In the genomic region with DNA sequence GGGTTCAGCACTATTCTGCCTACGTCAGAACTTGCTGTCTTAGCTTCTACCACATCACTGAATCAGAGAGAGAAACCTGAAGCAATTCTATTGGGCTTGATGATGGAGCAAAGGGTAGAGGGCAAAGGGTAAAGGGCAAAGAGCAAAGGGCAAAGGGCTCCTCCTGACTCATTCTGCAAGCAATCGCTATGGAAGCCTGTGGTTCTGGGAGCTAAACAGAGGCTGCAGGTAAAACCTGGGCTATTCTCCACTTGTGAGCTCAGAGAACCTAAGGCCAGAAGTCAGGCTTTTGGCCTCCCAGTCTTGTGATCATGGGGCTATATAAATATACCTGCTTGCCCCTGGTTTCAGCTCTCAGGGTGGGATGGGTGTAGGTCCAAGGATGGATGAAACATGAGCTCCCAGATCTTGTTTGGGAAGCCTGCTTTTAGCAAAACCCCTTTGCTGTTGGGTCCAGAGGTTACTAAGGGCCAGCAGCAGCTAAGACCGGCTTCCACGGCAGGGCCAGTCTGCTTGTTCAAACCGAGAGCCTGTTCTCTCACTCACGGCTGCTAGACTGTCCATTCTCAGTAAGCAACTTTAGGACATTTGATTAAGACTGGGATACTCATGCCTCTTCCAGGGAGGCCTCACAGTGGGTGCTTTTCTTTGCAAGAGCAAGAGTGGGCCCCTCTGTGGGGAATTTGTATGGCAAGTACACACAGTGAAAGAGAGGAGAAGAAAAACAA, we compare ENCODE assay signal across 16 mouse cellular contexts. TPM values are rescaled to one million over a fixed set of nuclear protein-coding genes. Genes with fewer than 3 reads are reported as not detected.
DNase-seq lines count a peak whose midpoint lies in the region; ATAC-seq and TF ChIP-seq lines count a peak whose summit lies in the region.
"Had no signal": no experiment of that assay in that cellular context is flagged by ENCODE, and none has a peak within 500 bp of the region (broad histone marks: within the 10 kb centered on the region; RNA-seq: fewer than 3 reads in every experiment).

No protein-coding gene starts in this region.

- peaks cover 82% of the 10 kb centered on the region for H3K4me1 ChIP-seq in forebrain, embryonic 10.5 days
- H3K4me1 ChIP-seq in forebrain, embryonic 16.5 days (replicated peaks; ENCODE audit: control insufficient read depth, insufficient read depth, low read length): peaks cover 17% of the 10 kb centered on the region
- H3K4me1 ChIP-seq in midbrain, embryonic 10.5 days: peaks cover 84% of the 10 kb centered on the region
- 0 out of 2 replicates have a peak, but pooled peaks cover 3% of the 10 kb centered on the region for H3K4me1 ChIP-seq in midbrain, postnatal 0 days (ENCODE audit: insufficient read depth, low read length)
- H3K4me1 ChIP-seq in hindbrain, embryonic 16.5 days (ENCODE audit: control insufficient read depth, insufficient read depth, low read depth, low read length): peaks cover under 1% of the 10 kb centered on the region; the same call in 1 of the 2 replicates
- H3K4me1 ChIP-seq in midbrain, embryonic 16.5 days (ENCODE audit: control insufficient read depth, insufficient read depth, low read length): peaks cover 15% of the 10 kb centered on the region
- H3K4me1 ChIP-seq: liver, embryonic 12.5 days had no signal

- peak overlapping the region; percentile 30 for H3K4me3 ChIP-seq in forebrain, embryonic 10.5 days
- no peak overlapping the region for H3K4me3 ChIP-seq in forebrain, embryonic 16.5 days (replicated peaks; ENCODE audit: low read length)
- peak overlapping the region; percentile 26 for H3K4me3 ChIP-seq in midbrain, embryonic 10.5 days
- no peak overlapping the region for H3K4me3 ChIP-seq in midbrain, postnatal 0 days (ENCODE audit: low read depth, low read length)
- no peak overlapping the region for H3K4me3 ChIP-seq in hindbrain, embryonic 16.5 days (ENCODE audit: low read length)
- no peak overlapping the region for H3K4me3 ChIP-seq in midbrain, embryonic 16.5 days (ENCODE audit: low read depth, low read length)
- H3K4me3 ChIP-seq: embryonic facial prominence, embryonic 15.5 days; heart, embryonic 10.5 days; liver, embryonic 12.5 days had no signal

- 11% methylated on average over 6 of the region's 6 CpGs for WGBS in forebrain, embryonic 10.5 days
- WGBS in forebrain, embryonic 16.5 days: 14% methylated on average over 6 of the region's 6 CpGs
- WGBS in midbrain, embryonic 10.5 days: 6% methylated on average over 6 of the region's 6 CpGs
- 33% methylated on average over 6 of the region's 6 CpGs for WGBS in midbrain, postnatal 0 days
- WGBS in hindbrain, embryonic 16.5 days: 19% methylated on average over 6 of the region's 6 CpGs
- 14% methylated on average over 6 of the region's 6 CpGs for WGBS in midbrain, embryonic 16.5 days

- peaks cover 4% of the 10 kb centered on the region for H3K27me3 ChIP-seq in forebrain, embryonic 10.5 days (ENCODE audit: poor library complexity, severe bottlenecking)
- no peaks in the 10 kb centered on the region for H3K27me3 ChIP-seq in forebrain, embryonic 16.5 days (replicated peaks; ENCODE audit: control insufficient read depth, insufficient read depth, low read length)
- H3K27me3 ChIP-seq in midbrain, embryonic 10.5 days (ENCODE audit: low read depth, poor library complexity, severe bottlenecking): peaks cover 35% of the 10 kb centered on the region
- H3K27me3 ChIP-seq in midbrain, postnatal 0 days (ENCODE audit: insufficient read depth, low read length): no peaks in the 10 kb centered on the region; the same call in 1 of the 2 replicates
- H3K27me3 ChIP-seq in hindbrain, embryonic 16.5 days (replicated peaks; ENCODE audit: control insufficient read depth, insufficient read depth, low read length): no peaks in the 10 kb centered on the region
- H3K27me3 ChIP-seq in midbrain, embryonic 16.5 days (ENCODE audit: control insufficient read depth, insufficient read depth, low read depth, low read length): no peaks in the 10 kb centered on the region

- no peak overlapping the region for H3K9ac ChIP-seq in forebrain, embryonic 16.5 days (replicated peaks; ENCODE audit: low read depth, low read length)
- no peak overlapping the region for H3K9ac ChIP-seq in midbrain, postnatal 0 days (replicated peaks; ENCODE audit: low read length, poor library complexity, severe bottlenecking)
- H3K9ac ChIP-seq in hindbrain, embryonic 16.5 days (ENCODE audit: low read depth, low read length): no peak overlapping the region
- H3K9ac ChIP-seq in midbrain, embryonic 16.5 days (ENCODE audit: low read depth, low read length): 0 out of 2 replicates have a peak overlapping the region, but pooled peaks have one; percentile 11
- H3K9ac ChIP-seq: embryonic facial prominence, embryonic 15.5 days; liver, embryonic 12.5 days had no signal

- H3K36me3 ChIP-seq in forebrain, embryonic 10.5 days (replicated peaks): no peaks in the 10 kb centered on the region
- no peaks in the 10 kb centered on the region for H3K36me3 ChIP-seq in forebrain, embryonic 16.5 days (ENCODE audit: control insufficient read depth, insufficient read depth)
- no peaks in the 10 kb centered on the region for H3K36me3 ChIP-seq in midbrain, embryonic 10.5 days
- H3K36me3 ChIP-seq in midbrain, postnatal 0 days (ENCODE audit: insufficient read depth, low read length): no peaks in the 10 kb centered on the region
- no peaks in the 10 kb centered on the region for H3K36me3 ChIP-seq in hindbrain, embryonic 16.5 days (ENCODE audit: control insufficient read depth, insufficient read depth, low read length)
- H3K36me3 ChIP-seq in midbrain, embryonic 16.5 days (ENCODE audit: control insufficient read depth, insufficient read depth, low read length): no peaks in the 10 kb centered on the region
- H3K36me3 ChIP-seq: embryonic facial prominence, embryonic 15.5 days; heart, embryonic 10.5 days; liver, embryonic 12.5 days had no signal

- ATAC-seq in forebrain, embryonic 16.5 days: no peak
- no peak for ATAC-seq in midbrain, postnatal 0 days (ENCODE audit: low FRiP score)
- ATAC-seq in hindbrain, embryonic 16.5 days: 0 out of 2 replicates have a peak, but pooled peaks have one; percentile 6
- peak; percentile 23; the same call in 1 of the 2 replicates for ATAC-seq in midbrain, embryonic 16.5 days
- ATAC-seq: liver, embryonic 12.5 days; lung, postnatal 0 days had no signal

- H3K9me3 ChIP-seq in forebrain, embryonic 10.5 days: no peaks in the 10 kb centered on the region
- no peaks in the 10 kb centered on the region for H3K9me3 ChIP-seq in forebrain, embryonic 16.5 days (ENCODE audit: control insufficient read depth, low read length)
- H3K9me3 ChIP-seq in midbrain, embryonic 10.5 days (replicated peaks): no peaks in the 10 kb centered on the region
- H3K9me3 ChIP-seq in midbrain, postnatal 0 days (ENCODE audit: low read length): no peaks in the 10 kb centered on the region
- H3K9me3 ChIP-seq in hindbrain, embryonic 16.5 days (ENCODE audit: control insufficient read depth, low read length): no peaks in the 10 kb centered on the region
- H3K9me3 ChIP-seq in midbrain, embryonic 16.5 days (replicated peaks; ENCODE audit: control insufficient read depth, low read length, poor library complexity, severe bottlenecking): no peaks in the 10 kb centered on the region
- H3K9me3 ChIP-seq: embryonic facial prominence, embryonic 15.5 days; heart, embryonic 10.5 days; liver, embryonic 12.5 days had no signal

- DNase-seq in forebrain, embryonic 10.5 days (ENCODE audit: extremely low spot score, low spot score): no peak
- DNase-seq in midbrain, embryonic 10.5 days (ENCODE audit: low spot score): peak; percentile 44
- DNase-seq in midbrain, postnatal 0 days (ENCODE audit: low spot score): no peak
- DNase-seq in ovary, postnatal 14 days (ENCODE audit: low spot score): no peak
- no peak for DNase-seq in ovary, adult 18-20 months (ENCODE audit: low spot score)
- DNase-seq: cerebellum, adult 9-11 months; gastrocnemius, postnatal 25 days; thymus, postnatal 4 days had no signal

- H3K4me2 ChIP-seq in forebrain, embryonic 16.5 days (ENCODE audit: low read length): no peak overlapping the region
- no peak overlapping the region for H3K4me2 ChIP-seq in midbrain, postnatal 0 days (ENCODE audit: low read depth, low read length, poor library complexity, severe bottlenecking)
- H3K4me2 ChIP-seq in hindbrain, embryonic 16.5 days (ENCODE audit: low read length): no peak overlapping the region
- no peak overlapping the region for H3K4me2 ChIP-seq in midbrain, embryonic 16.5 days (ENCODE audit: low read length)
- H3K4me2 ChIP-seq: embryonic facial prominence, embryonic 15.5 days; liver, embryonic 12.5 days had no signal

- no peak for TF ChIP-seq CTCF in midbrain, postnatal 0 days (IDR thresholded peaks at IDR 0.05)

- H3K27ac ChIP-seq in forebrain, embryonic 10.5 days: peak overlapping the region; percentile 88
- H3K27ac ChIP-seq in forebrain, embryonic 16.5 days (ENCODE audit: low read length): no peak overlapping the region
- peak overlapping the region; percentile 93 for H3K27ac ChIP-seq in midbrain, embryonic 10.5 days (replicated peaks)
- no peak overlapping the region for H3K27ac ChIP-seq in midbrain, postnatal 0 days (ENCODE audit: low read depth, low read length)
- no peak overlapping the region for H3K27ac ChIP-seq in hindbrain, embryonic 16.5 days (ENCODE audit: low read depth, low read length)
- H3K27ac ChIP-seq in midbrain, embryonic 16.5 days (ENCODE audit: low read length): 0 out of 2 replicates have a peak overlapping the region, but pooled peaks have one; percentile 8
- H3K27ac ChIP-seq: embryonic facial prominence, embryonic 15.5 days; heart, embryonic 10.5 days; liver, embryonic 12.5 days had no signal

RNA-seq across cellular contexts. Expression of a gene that starts 7.7 kb away (rescaled TPM):
- polyA plus RNA-seq in forebrain, embryonic 10.5 days (2016; fragmentation: Nextera tagmentation; extraction: Ambion mirVana): 26.6 and 37.1 TPM in 2 replicates
- polyA plus RNA-seq in forebrain, embryonic 16.5 days (2015; fragmentation: Nextera tagmentation; extraction: Ambion mirVana): 17.6 and 22.9 TPM in 2 replicates
- 45.5 and 52.3 TPM in 2 replicates for polyA plus RNA-seq in midbrain, embryonic 10.5 days (2016; fragmentation: Nextera tagmentation; extraction: Ambion mirVana)
- 7.6 and 14.3 TPM in 2 replicates for total RNA-seq in midbrain, postnatal 0 days (2014; rRNA removed)
- polyA plus RNA-seq in midbrain, postnatal 0 days (2015; fragmentation: Nextera tagmentation; extraction: Ambion mirVana): 57.0 and 64.7 TPM in 2 replicates
- 23.0 and 33.7 TPM in 2 replicates for polyA plus RNA-seq in hindbrain, embryonic 16.5 days (2015; fragmentation: Nextera tagmentation; extraction: Ambion mirVana)
- 54.5 and 55.3 TPM in 2 replicates for polyA plus RNA-seq in midbrain, embryonic 16.5 days (2015; fragmentation: Nextera tagmentation; extraction: Ambion mirVana)
- total RNA-seq: neutrophil, adult 5-6 weeks had no signal

Comparison
In these comparisons a context has a peak if more than half of its experiments do, and no peak if none do; other contexts are left out.
1. H3K27ac ChIP-seq: peak in forebrain, embryonic 10.5 days (single experiment), midbrain, embryonic 10.5 days (single experiment) and midbrain, embryonic 16.5 days (single experiment); none in forebrain, embryonic 16.5 days (single experiment), midbrain, postnatal 0 days (single experiment) and hindbrain, embryonic 16.5 days (single experiment).
2. H3K4me3 ChIP-seq: peak in forebrain, embryonic 10.5 days (single experiment) and midbrain, embryonic 10.5 days (single experiment); none in forebrain, embryonic 16.5 days (single experiment), midbrain, postnatal 0 days (single experiment), hindbrain, embryonic 16.5 days (single experiment) and midbrain, embryonic 16.5 days (single experiment).
3. ATAC-seq: peak in hindbrain, embryonic 16.5 days (single experiment) and midbrain, embryonic 16.5 days (single experiment); none in forebrain, embryonic 16.5 days (single experiment) and midbrain, postnatal 0 days (single experiment).